Mouse (Mus musculus): Measurements from ENCODE around the gene Acaca.

The Acaca gene

GRCm38 (mm10) chr11:84406733-84407132, 277.3 kb downstream of the Acaca start:
- no peak for DNase-seq

DNA sequence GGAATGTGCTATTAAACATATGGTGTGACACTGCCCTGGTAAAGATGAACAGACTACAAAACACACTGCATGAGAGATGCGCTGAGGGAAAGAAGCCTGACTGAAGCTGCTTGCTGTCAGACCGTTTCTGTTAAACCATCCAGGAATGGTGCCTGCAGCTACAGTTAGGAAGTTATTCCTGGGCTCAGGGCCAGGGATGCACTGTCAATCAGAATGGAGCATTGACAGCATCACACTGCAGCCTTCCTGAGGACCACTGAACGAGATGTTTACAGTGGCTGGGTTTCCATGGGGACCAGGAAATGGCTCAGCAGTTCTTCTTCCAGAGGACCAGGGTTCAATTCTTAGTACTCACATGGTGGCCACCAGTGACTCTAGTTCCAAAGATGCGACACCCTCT, 280.9 kb downstream of the Acaca start:
- DNase-seq = no peak

- DNase-seq = no peak
Measured at GRCm38 (mm10) chr11:84410879-84411641, 281.6 kb downstream of the Acaca start.

DNA sequence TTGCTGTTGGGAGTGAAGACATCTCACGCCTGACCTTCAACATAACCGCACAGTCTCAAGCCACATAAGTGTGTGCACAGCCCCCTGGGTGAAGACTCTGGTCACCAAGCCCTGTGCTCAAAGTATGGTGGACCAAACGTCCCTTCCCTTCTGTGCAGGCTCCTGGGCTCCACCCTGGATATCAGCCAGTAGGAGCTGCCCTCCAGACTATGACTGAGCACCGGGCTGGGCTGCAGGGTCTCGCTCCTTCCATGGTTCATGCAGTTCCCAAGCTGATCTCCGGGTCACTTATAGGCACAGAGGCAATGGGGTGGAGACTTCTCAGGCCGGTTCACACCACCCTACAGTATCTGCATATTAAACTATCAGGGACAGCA, 282.2 kb downstream of the Acaca start:
- DNase-seq = no peak

GRCm38 (mm10) chr11:84412201-84412934, 282.9 kb downstream of the Acaca start:
- DNase-seq = no peak

DNA sequence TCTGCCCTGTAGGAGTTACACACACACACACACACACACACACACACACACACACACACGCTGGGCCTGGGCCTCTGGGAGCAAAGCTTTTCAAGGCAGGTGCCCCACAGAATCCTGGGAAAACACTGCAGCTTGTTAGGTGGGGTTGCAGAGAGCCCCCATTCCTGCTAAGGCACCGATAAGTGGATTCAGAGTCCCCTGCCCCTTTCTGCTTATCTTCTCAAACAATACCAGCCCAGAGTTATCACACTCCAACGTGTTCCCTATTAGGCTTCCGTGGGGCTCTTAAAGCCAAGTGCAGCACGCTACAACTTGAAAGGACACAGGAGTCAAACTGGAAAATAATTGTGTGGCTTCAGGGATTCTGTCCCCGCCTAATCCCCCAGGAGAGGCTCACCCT, 283.6 kb downstream of the Acaca start:
- no peak for DNase-seq

GRCm38 (mm10) chr11:84420779-84421178, 291.3 kb downstream of the Acaca start:
- DNase-seq = no peak

GRCm38 (mm10) chr11:84425736-84426632, 296.5 kb downstream of the Acaca start:
- DNase-seq = no peak

- no peak for DNase-seq
Measured at GRCm38 (mm10) chr11:84426633-84426998, 297.1 kb downstream of the Acaca start.

- DNase-seq = peak; percentile 59
Measured at GRCm38 (mm10) chr11:84429581-84429980, 300.1 kb downstream of the Acaca start.

GRCm38 (mm10) chr11:84430336-84430735, 300.9 kb downstream of the Acaca start:
- no peak for DNase-seq

GRCm38 (mm10) chr11:84434879-84435278, 305.4 kb downstream of the Acaca start:
- no peak for DNase-seq

GRCm38 (mm10) chr11:84440402-84440801, 310.9 kb downstream of the Acaca start:
- no peak for DNase-seq

- peak; percentile 10 for DNase-seq
Measured at GRCm38 (mm10) chr11:84442554-84443331, 313.3 kb downstream of the Acaca start.
